Mouse (Mus musculus): Measurements from ENCODE around the gene Zbtb46. TPM values are rescaled to one million over a fixed set of nuclear protein-coding genes. Genes with fewer than 3 reads are reported as not detected.

Gene Zbtb46
- polyA plus RNA-seq, 1 experiment = 1.6 TPM

- no peak overlapping the region for H3K27ac ChIP-seq (ENCODE audit: insufficient read depth, low read depth, low read length)
- 34% methylated on average over 7 of the region's 7 CpGs for WGBS
- no peak overlapping the region for H3K4me3 ChIP-seq (ENCODE audit: low read depth, low read length)
- TF ChIP-seq CTCF (IDR thresholded peaks at IDR 0.05; ENCODE audit: extremely low read depth, insufficient read length, insufficient replicate concordance, low read depth, low read length) (no peak), POLR2A (IDR thresholded peaks at IDR 0.05; ENCODE audit: low read depth, low read length) (no peak)
- peaks cover 22% of the 10 kb centered on the region for H3K27me3 ChIP-seq (ENCODE audit: control insufficient read depth, insufficient read depth, low read length)
- no peaks in the 10 kb centered on the region for H3K36me3 ChIP-seq (ENCODE audit: control insufficient read depth, insufficient read depth, low read length)
- H3K4me1 ChIP-seq (ENCODE audit: control insufficient read depth, insufficient read depth, insufficient read length, low read length) = peaks cover 6% of the 10 kb centered on the region; the same call in 1 of the 2 replicates
Measured at GRCm38 (mm10) chr2:181463008-181463738, 3.9 kb upstream of the Zbtb46 start.

GRCm38 (mm10) chr2:181462604-181463003 is 3.4 kb upstream of the Zbtb46 start:
- Histone ChIP-seq H3K36me3 (ENCODE audit: control insufficient read depth, insufficient read depth, low read length) (no peaks in the 10 kb centered on the region), H3K4me1 (ENCODE audit: control insufficient read depth, insufficient read depth, insufficient read length, low read length) (peaks cover 6% of the 10 kb centered on the region; the same call in 1 of the 2 replicates), H3K4me3 (ENCODE audit: low read depth, low read length) (no peak overlapping the region), H3K27ac (ENCODE audit: insufficient read depth, low read depth, low read length) (no peak overlapping the region), H3K27me3 (ENCODE audit: control insufficient read depth, insufficient read depth, low read length) (peaks cover 27% of the 10 kb centered on the region)
- no peak for TF ChIP-seq POLR2A (IDR thresholded peaks at IDR 0.05; ENCODE audit: low read depth, low read length)
- TF ChIP-seq CTCF (IDR thresholded peaks at IDR 0.05; ENCODE audit: extremely low read depth, insufficient read length, insufficient replicate concordance, low read depth, low read length) = no peak
- WGBS = 86% methylated on average over 1 of the region's 1 CpGs

GRCm38 (mm10) chr2:181461536-181462100 is 2.4 kb upstream of the Zbtb46 start:
- no peak overlapping the region for H3K27ac ChIP-seq (ENCODE audit: insufficient read depth, low read depth, low read length)
- peaks cover 6% of the 10 kb centered on the region; the same call in 1 of the 2 replicates for H3K4me1 ChIP-seq (ENCODE audit: control insufficient read depth, insufficient read depth, insufficient read length, low read length)
- no peaks in the 10 kb centered on the region for H3K36me3 ChIP-seq (ENCODE audit: control insufficient read depth, insufficient read depth, low read length)
- TF ChIP-seq CTCF (IDR thresholded peaks at IDR 0.05; ENCODE audit: extremely low read depth, insufficient read length, insufficient replicate concordance, low read depth, low read length) (no peak), POLR2A (IDR thresholded peaks at IDR 0.05; ENCODE audit: low read depth, low read length) (no peak)
- 70% methylated on average over 1 of the region's 1 CpGs for WGBS
- H3K27me3 ChIP-seq (ENCODE audit: control insufficient read depth, insufficient read depth, low read length) = peaks cover 35% of the 10 kb centered on the region
- no peak overlapping the region for H3K4me3 ChIP-seq (ENCODE audit: low read depth, low read length)

DNA sequence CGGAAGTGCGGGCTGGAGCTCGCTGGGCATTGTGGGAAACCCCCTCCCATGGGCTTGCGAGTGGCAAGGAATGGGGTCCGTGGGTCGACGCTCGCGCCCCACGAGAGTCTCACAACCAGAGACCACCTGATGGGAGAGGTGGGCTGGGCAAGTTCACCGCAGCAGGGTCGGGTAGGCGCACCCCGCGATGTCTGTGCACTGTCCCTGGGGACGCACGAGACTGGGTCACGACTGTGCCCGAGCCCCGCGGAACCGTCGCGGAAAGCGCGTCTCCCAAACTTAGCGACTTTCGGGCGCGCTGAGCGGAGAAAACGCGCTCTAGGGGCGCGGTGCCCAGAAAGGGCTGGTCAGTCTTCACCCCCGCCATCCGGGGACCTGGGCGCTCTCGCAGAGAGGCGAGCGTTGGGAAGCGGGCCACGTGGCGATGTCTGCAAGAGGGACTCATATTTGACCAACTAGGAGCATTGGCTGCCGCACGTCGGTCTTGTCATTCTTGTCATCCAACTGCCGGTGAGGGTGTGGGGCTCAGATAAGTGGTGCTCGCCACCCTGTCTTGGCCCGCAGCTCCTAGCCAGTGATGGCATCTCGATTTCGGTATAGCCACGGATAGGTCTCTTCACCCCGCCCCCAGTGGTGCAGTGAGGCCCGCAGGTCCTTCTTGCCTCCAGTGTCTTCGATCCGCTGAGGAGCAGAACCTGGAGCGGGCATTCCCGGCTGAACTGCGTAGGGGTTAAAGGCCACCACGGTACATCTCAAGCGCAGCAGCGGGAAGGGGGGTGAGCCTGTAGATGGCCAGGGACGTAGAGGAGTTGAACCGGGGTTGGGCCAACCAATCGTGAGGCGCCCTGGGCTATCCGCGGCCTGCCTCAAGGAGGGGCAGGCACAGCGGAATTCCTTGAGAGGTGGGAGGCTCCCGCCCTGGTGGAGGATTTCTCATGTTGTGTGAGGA is 721 bp upstream of the Zbtb46 start:
- Histone ChIP-seq H3K27me3 (ENCODE audit: control insufficient read depth, insufficient read depth, low read length) (peaks cover 37% of the 10 kb centered on the region), H3K36me3 (ENCODE audit: control insufficient read depth, insufficient read depth, low read length) (no peaks in the 10 kb centered on the region), H3K4me1 (ENCODE audit: control insufficient read depth, insufficient read depth, insufficient read length, low read length) (peaks cover 6% of the 10 kb centered on the region; the same call in 1 of the 2 replicates), H3K4me3 (ENCODE audit: low read depth, low read length) (peak overlapping the region; percentile 63), H3K27ac (ENCODE audit: insufficient read depth, low read depth, low read length) (no peak overlapping the region)
- 3% methylated on average over 71 of the region's 71 CpGs for WGBS
- TF ChIP-seq CTCF (IDR thresholded peaks at IDR 0.05; ENCODE audit: extremely low read depth, insufficient read length, insufficient replicate concordance, low read depth, low read length) = no peak

DNA sequence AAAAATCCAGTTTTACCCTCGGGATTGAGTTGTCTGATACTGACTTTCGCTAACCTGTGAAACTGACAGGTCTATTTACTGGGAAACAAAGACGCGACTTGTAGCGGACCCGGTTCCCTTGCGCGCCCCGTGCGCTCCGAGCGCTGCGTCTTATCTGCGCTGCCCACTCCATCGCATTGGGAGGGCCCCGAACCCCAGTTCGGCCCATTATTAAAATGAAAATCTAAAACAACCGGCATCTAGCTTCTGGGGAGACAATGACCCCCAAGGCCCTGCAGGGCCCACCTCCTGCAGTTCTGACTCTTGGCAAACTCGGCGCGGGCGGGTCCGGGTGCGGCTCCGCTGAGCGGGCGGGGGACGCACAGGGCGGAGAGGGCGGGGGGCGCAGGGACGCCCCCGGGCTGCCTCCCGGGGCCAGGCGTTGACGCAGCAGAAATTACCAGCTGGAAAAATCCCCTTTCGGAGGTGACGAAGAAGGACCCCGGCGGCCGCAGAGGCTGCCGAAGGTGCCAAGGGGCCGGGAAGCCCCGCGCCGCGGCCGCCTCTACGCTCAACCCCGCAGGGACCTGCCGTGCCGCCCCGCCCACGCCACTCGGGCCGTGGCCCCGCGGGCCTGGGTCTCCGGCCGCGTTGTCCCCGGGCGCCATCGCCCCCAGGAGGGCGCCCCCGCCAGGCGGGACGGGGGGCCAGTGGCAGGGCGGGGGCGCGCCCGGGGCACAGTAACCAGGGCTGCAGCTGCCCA is 644 bp downstream of the Zbtb46 start:
- WGBS = under 1% methylated on average over 72 of the region's 72 CpGs
- H3K27ac ChIP-seq (ENCODE audit: insufficient read depth, low read depth, low read length) = no peak overlapping the region

GRCm38 (mm10) chr2:181457831-181458230 is 1.4 kb downstream of the Zbtb46 start:
- no peak for TF ChIP-seq POLR2A (IDR thresholded peaks at IDR 0.05; ENCODE audit: low read depth, low read length)
- no peak for TF ChIP-seq CTCF (IDR thresholded peaks at IDR 0.05; ENCODE audit: extremely low read depth, insufficient read length, insufficient replicate concordance, low read depth, low read length)

More for the DNA sequence above, 644 bp downstream of the Zbtb46 start:
- no peak for TF ChIP-seq CTCF (IDR thresholded peaks at IDR 0.05; ENCODE audit: extremely low read depth, insufficient read length, insufficient replicate concordance, low read depth, low read length)
- TF ChIP-seq POLR2A (IDR thresholded peaks at IDR 0.05; ENCODE audit: low read depth, low read length) = no peak
- Histone ChIP-seq H3K36me3 (ENCODE audit: control insufficient read depth, insufficient read depth, low read length) (no peaks in the 10 kb centered on the region), H3K4me3 (ENCODE audit: low read depth, low read length) (peak overlapping the region; percentile 93), H3K4me1 (ENCODE audit: control insufficient read depth, insufficient read depth, insufficient read length, low read length) (peaks cover 6% of the 10 kb centered on the region; the same call in 1 of the 2 replicates), H3K27me3 (ENCODE audit: control insufficient read depth, insufficient read depth, low read length) (peaks cover 37% of the 10 kb centered on the region)

More at GRCm38 (mm10) chr2:181457831-181458230, 1.4 kb downstream of the Zbtb46 start:
- Histone ChIP-seq H3K27me3 (ENCODE audit: control insufficient read depth, insufficient read depth, low read length) (peaks cover 41% of the 10 kb centered on the region), H3K27ac (ENCODE audit: insufficient read depth, low read depth, low read length) (no peak overlapping the region), H3K4me3 (ENCODE audit: low read depth, low read length) (peak overlapping the region; percentile 12; the same call in 1 of the 2 replicates), H3K36me3 (ENCODE audit: control insufficient read depth, insufficient read depth, low read length) (no peaks in the 10 kb centered on the region), H3K4me1 (ENCODE audit: control insufficient read depth, insufficient read depth, insufficient read length, low read length) (peaks cover 6% of the 10 kb centered on the region; the same call in 1 of the 2 replicates)
- 6% methylated on average over 15 of the region's 15 CpGs for WGBS
